Mouse (Mus musculus) embryonic facial prominence, embryonic 10.5 days (tissue): ENCODE data around the gene Srcap. TPM values are rescaled to one million over a fixed set of nuclear protein-coding genes. Genes with fewer than 3 reads are reported as not detected.
"Not testable (repeated sequence)": the region's sequence is repeated elsewhere in the genome, so short reads cannot be mapped to it uniquely, and the experiment has no call there.

ENCODE experiments used
- DNase-seq: peaks from one replicate; pipeline ENCODE4 v3.0.0-alpha.2; 2017; ENCODE audit warnings: low spot score
- H3K27ac ChIP-seq: fragments of 300-500 bp; sonication (generic); replicated peaks from 2 replicates; pipeline ENCODE4 v1.5.1; 2016; ENCODE audit warnings: mild to moderate bottlenecking
- H3K27me3 ChIP-seq: fragments of 300-500 bp; sonication (generic); replicated peaks from 2 replicates; pipeline ENCODE4 v1.6.1; 2016; ENCODE audit warnings: low read depth, mild to moderate bottlenecking; ENCODE audit not compliant: poor library complexity, severe bottlenecking
- H3K36me3 ChIP-seq: fragments of 300-500 bp; sonication (generic); replicated peaks from 2 replicates; pipeline ENCODE4 v1.6.1; 2016; ENCODE audit warnings: mild to moderate bottlenecking, moderate library complexity
- H3K4me1 ChIP-seq: fragments of 300-500 bp; sonication (generic); 2 replicates; pipeline ENCODE4 v1.6.1; 2016
- H3K4me3 ChIP-seq: fragments of 300-500 bp; sonication (generic); 2 replicates; pipeline ENCODE4 v1.5.1; 2016; ENCODE audit warnings: mild to moderate bottlenecking, moderate library complexity
- H3K9me3 ChIP-seq: fragments of 300-500 bp; sonication (generic); 2 replicates; pipeline ENCODE4 v1.6.1; 2016; ENCODE audit warnings: mild to moderate bottlenecking
- WGBS: fragments of 180-500 bp; shearing (Covaris S2); methylation state at CpG from one replicate; pipeline ENCODE4 v1.1.7; 2016; 5-methylcytosine and 5-hydroxymethylcytosine counted together
- polyA plus RNA-seq: library from polyadenylated mRNA; unstranded; fragments of >200 nt; fragmentation: Nextera tagmentation; extraction: Ambion mirVana; gene quantifications from 2 replicates; pipeline ENCODE4 v1.2.1, GENCODE M21; 2016

Gene Srcap
- polyA plus RNA-seq, 1 experiment from 2014 or later, result 55.8 TPM

DNA sequence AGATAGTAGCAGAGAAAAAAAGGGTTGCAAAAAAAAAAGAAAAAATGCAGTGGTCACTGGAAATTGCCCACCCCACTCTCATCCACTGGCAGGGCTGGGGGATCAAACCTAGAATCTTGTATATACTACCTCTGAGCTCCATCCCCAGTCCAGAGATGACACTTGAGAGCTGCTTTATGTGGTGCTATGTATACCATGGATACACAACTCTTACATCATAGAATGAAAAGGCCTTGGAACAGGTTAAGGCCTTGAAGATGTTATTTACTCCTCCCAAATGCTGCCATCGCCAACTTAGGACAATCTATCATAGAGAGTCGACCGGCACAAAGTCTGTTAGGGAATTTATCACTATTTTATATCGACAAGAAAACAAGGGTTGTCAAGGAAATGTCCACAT is 34.9 kb upstream of the Srcap start:
- 85% methylated on average over 4 of the region's 4 CpGs for WGBS
- peaks cover 63% of the 10 kb centered on the region for H3K36me3 ChIP-seq

DNA sequence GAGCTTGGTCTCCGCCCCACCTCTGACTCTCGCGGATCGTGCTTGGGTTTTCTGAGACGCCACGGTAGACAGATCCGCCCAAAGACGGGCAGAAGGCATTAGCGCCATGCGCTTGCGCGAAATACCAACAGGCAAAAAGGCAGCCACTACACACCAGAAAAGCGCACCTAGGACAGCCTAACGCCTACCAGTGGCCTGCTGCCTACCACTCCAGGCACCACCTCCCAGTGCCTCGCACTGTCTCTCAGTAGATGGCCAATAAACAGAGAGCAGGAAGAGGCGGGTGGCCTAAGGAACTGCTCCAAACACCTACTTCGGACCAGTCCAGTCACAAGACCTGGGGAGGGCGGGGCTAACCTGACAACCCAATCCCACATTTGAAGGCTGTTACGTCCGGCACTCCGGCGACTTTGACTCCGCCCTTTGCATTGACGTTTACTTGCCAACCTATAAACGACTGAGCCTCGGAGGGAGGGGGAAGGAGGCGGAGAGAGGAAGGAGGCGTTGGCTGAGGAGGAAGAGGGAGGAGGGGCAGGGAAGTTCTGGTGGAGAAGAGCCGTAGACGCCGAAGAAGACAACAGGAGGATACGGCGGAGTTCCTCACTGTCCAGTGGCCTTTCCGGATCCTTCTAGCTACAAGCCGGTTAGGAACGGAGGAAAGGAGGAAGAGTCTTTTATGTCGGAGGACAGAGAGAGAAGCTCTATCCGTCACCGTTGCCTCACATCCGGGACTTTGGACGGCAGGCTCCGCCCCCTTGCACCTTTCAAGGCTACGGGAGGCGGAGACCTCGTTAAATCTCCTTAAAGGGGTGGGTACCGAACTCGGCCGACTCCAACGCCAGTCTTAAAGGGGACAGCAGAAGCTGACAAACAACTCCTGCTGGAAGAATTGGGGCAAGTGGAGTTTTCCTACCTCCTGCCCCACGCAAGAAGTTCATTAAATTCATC is 33.8 kb upstream of the Srcap start:
- peak overlapping the region; percentile 94 for H3K27ac ChIP-seq
- peak overlapping the region; percentile 99 for H3K4me3 ChIP-seq
- under 1% methylated on average over 50 of the region's 50 CpGs for WGBS
- peaks cover 72% of the 10 kb centered on the region for H3K36me3 ChIP-seq
- peaks cover 34% of the 10 kb centered on the region for H3K4me1 ChIP-seq
- H3K27me3 ChIP-seq, result no peaks in the 10 kb centered on the region
- H3K9me3 ChIP-seq, result no peaks in the 10 kb centered on the region
- peak; percentile 98 for DNase-seq

More for the DNA sequence above, 34.9 kb upstream of the Srcap start:
- Histone ChIP-seq H3K4me1 (peaks cover 42% of the 10 kb centered on the region), H3K27me3 (no peaks in the 10 kb centered on the region), H3K27ac (no peak overlapping the region), H3K4me3 (peak overlapping the region; percentile 99), H3K9me3 (no peaks in the 10 kb centered on the region)
- DNase-seq, result no peak

DNA sequence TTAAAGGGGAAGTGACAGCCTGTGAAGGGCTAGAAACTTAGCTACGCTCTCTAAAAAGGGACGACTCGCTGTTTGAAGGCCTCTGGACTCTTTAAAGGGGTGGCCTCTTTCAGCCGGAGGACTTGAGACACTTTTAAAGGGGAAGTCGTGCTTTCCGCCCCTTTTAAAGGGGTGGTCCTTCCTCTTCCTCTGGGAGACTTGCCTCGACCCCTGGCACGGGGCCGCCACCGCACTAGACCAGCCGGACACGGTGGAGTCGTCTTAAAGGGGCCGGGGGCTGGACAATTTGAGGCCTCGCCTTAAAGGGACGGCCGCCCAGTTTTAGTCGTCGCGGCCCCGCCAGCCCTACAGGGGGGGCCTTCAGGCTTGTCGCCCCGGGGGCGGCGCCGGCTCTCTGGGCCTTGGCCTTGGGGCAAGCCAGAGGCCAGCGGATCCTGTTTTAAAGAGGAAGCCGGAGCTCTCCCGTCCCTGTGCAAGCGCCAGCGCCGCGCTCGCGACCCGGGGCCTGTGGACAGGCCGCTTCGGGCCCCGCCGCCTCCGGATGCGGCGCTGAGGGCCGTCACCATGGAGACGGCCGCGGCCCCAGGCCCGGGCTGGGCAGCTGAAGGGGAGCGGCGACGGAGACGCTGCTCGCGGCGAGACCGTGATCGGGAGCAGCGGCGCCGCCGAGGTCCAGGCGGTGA is 33.0 kb upstream of the Srcap start, which contains the start of gene Fbrs:
Gene Fbrs (plus strand): TSS at position 565 of the 683 bp plus-strand sequence.
- H3K4me3 ChIP-seq, result peak within 1 kb of the TSS; percentile 99
- H3K27me3 ChIP-seq, result no peaks in the 10 kb centered on the region
- peak within 1 kb of the TSS; percentile 94 for H3K27ac ChIP-seq
- H3K4me1 ChIP-seq, result peaks cover 34% of the 10 kb centered on the region
- H3K36me3 ChIP-seq, result peaks cover 72% of the 10 kb centered on the region
- no peaks in the 10 kb centered on the region for H3K9me3 ChIP-seq
- peak; percentile 94 for DNase-seq
- under 1% methylated on average over 62 of the region's 62 CpGs for WGBS

DNA sequence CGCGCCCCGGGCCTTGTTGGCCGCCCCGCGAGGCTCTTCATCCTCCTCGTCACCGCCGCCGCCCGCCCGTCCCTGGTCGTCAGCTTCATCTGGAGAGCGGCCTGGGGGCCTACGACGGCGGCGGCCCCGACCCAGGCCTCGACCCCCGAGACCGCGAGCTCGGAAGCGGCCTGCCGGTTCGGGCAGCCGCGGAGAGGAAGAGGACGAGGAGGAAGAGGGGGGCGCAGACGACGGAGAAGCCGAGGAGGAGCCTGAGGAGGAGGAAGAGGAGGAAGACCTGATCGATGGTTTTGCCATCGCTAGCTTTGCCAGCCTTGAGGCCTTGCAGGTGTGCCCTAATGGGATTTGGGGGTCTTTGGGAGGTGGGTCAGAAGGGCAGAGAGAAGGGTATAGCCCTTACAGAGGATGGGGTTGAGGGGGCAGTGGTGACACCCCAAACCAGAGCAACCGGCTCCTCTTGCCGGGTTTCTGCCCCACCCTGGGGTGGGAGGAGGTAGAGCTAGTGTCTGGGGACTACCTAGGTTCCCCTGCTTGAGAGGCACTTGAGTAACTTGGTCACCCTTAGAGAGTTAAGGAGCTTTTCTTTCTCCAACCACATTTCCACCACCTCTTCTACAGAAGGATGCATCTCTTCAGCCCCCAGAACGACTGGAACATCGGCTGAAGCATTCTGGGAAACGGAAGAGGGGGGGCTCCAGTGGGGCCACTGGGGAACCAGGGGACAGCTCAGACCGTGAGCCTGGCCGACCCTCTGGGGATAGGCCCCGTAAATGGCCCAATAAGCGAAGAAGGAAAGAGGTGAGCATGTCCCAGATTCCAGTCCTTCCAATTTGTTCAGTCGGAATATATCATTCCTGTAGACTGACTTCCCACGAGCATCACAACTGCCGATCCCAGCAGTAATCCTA is 32.2 kb upstream of the Srcap start:
- no peak for DNase-seq
- peaks cover 35% of the 10 kb centered on the region for H3K4me1 ChIP-seq
- WGBS, result 6% methylated on average over 48 of the region's 48 CpGs
- peaks cover 72% of the 10 kb centered on the region for H3K36me3 ChIP-seq
- H3K9me3 ChIP-seq, result no peaks in the 10 kb centered on the region
- H3K4me3 ChIP-seq, result peak overlapping the region; percentile 99
- peak overlapping the region; percentile 94 for H3K27ac ChIP-seq
- H3K27me3 ChIP-seq, result no peaks in the 10 kb centered on the region

DNA sequence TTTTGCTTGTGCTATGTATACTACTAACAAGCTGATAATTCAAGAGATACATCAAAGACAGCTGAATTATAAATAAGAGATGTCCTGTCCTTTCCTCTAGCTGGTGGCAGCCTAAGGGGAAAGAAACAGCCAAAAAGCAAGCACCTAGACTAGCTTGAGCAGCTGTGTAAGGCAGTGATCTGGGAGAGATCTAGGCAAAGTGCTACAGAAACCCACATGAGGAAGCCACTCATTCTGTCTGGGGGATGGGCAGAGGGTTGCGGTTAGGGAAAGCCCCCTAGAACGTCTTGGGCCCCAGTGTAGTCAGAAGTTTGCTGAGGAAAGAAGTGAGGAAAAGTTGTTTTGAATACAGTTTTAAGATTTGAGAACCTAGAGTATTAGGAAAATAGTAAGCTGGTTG is 31.5 kb upstream of the Srcap start:
- Histone ChIP-seq H3K9me3 (no peaks in the 10 kb centered on the region), H3K4me1 (peaks cover 36% of the 10 kb centered on the region), H3K27me3 (no peaks in the 10 kb centered on the region), H3K36me3 (peaks cover 72% of the 10 kb centered on the region), H3K27ac (no peak overlapping the region), H3K4me3 (peak overlapping the region; percentile 99)
- DNase-seq, result no peak
- 75% methylated on average over 2 of the region's 2 CpGs for WGBS

DNA sequence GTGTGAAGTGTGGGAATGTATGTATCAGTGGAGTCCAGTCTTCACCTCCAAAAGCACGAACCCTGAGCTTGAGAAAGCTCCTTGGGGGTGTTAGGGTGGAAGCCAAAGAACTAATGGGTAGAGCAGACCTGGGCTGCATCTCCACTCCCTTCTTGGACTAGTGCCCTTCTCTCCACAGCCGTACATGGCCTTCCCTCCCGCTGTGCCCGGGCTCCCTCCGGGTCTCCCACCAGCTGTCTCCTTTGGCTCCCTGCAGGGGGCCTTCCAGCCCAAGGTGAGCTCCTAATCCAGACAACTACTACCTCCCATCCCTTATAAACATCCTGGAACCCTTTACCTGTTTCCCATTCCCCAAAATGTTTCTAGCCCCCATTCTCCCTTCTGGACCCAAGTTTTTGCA is 26.4 kb upstream of the Srcap start:
- 87% methylated on average over 5 of the region's 5 CpGs for WGBS

DNA sequence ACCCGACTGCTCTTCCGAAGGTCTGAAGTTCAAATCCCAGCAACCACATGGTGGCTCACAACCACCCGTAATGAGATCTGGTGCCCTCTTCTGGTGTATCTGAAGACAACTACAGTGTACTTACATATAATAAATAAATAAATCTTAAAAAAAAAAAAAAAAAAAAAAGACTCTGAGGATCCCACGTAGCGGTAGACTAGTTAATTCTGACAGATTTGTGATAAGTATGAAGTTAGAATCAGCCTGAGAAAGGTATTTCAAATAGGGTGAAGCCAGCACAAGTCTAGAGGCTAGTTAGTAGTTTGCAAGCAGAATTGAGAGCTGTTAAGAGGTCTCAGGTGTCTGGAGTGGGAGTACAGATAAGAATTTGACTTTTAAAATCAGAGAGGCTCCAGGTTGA is 23.4 kb upstream of the Srcap start:
- 89% methylated on average over 5 of the region's 5 CpGs for WGBS
- H3K36me3 ChIP-seq, result peaks cover 93% of the 10 kb centered on the region
- H3K27me3 ChIP-seq, H3K27ac ChIP-seq, H3K9me3 ChIP-seq, H3K4me1 ChIP-seq, DNase-seq, H3K4me3 ChIP-seq: not testable (repeated sequence)

More for the DNA sequence above, 26.4 kb upstream of the Srcap start:
- no peak for DNase-seq
- 0 out of 2 replicates have a peak overlapping the region, but pooled peaks have one; percentile 2 for H3K4me3 ChIP-seq
- H3K27ac ChIP-seq, result no peak overlapping the region
- no peaks in the 10 kb centered on the region for H3K9me3 ChIP-seq
- H3K36me3 ChIP-seq, result peaks cover 98% of the 10 kb centered on the region
- no peaks in the 10 kb centered on the region for H3K27me3 ChIP-seq
- H3K4me1 ChIP-seq, result peaks cover 9% of the 10 kb centered on the region

DNA sequence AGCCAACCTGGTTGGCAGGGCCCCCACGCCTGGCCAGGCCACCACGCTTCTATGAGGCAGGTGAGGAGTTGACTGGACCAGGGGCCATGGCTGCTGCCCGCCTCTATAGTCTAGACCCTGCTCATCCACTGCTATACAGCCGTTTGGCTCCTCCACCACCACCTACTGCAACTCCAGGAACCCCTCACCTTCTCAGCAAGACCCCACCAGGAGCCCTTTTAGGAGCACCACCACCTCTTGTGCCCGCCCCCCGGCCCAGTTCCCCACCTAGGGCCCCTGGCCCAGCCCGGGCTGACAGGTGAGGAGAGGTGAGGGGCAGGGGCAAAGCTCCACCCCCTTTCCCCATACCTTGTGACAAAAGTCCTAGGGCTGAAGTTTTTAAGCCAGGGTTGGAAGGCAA is 21.8 kb upstream of the Srcap start:
- no peaks in the 10 kb centered on the region for H3K4me1 ChIP-seq
- H3K4me3 ChIP-seq, result no peak overlapping the region
- no peak for DNase-seq
- no peaks in the 10 kb centered on the region for H3K27me3 ChIP-seq
- WGBS, result 97% methylated on average over 7 of the region's 7 CpGs
- no peaks in the 10 kb centered on the region for H3K9me3 ChIP-seq
- H3K27ac ChIP-seq, result no peak overlapping the region
- H3K36me3 ChIP-seq, result peaks cover 77% of the 10 kb centered on the region

DNA sequence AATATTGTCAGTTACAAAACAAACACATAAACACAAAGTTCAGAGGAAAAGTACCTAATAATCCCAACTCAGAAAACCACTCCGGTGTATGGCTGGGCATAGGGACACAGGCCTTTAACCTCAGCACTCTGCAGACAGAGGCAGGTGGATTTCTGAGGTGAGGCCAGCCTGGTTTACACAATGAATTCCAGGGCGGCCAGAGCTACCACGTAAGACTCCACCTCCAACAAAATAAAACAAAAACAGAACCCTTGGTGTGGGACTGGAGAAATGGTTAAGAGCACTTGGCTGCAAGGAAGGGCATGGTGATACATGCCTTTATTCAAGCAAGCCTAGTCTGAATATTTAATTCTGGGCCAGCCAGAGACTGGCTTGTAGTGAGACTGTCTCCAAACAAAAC is 19.9 kb upstream of the Srcap start:
- Histone ChIP-seq H3K27ac (no peak overlapping the region), H3K4me1 (no peaks in the 10 kb centered on the region), H3K9me3 (no peaks in the 10 kb centered on the region), H3K27me3 (no peaks in the 10 kb centered on the region), H3K36me3 (peaks cover 58% of the 10 kb centered on the region), H3K4me3 (no peak overlapping the region)
- no peak for DNase-seq
- WGBS, result 93% methylated on average over 3 of the region's 3 CpGs

DNA sequence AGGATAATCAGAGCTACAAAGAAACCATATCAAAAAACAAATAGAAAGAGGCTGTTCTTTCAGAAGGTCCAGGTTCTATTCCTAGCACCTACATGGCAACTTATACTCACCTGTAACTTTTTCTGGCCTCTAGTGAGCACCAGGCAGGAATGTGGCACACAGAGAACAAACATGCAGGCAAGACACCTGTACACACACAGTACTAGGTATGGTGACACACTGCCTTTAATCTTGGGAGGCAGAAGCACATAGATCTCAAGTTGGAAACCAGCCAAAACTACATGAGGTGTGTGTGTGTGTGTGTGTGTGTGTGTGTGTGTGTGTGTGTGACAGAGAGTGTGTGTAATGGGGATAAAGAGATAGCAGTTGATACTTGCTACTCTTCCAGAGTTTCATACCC is 17.1 kb upstream of the Srcap start:
- no peak overlapping the region for H3K4me3 ChIP-seq
- no peaks in the 10 kb centered on the region for H3K4me1 ChIP-seq
- DNase-seq, result no peak
- peaks cover 32% of the 10 kb centered on the region for H3K36me3 ChIP-seq
- no peak overlapping the region for H3K27ac ChIP-seq
- no peaks in the 10 kb centered on the region for H3K9me3 ChIP-seq
- H3K27me3 ChIP-seq, result no peaks in the 10 kb centered on the region

DNA sequence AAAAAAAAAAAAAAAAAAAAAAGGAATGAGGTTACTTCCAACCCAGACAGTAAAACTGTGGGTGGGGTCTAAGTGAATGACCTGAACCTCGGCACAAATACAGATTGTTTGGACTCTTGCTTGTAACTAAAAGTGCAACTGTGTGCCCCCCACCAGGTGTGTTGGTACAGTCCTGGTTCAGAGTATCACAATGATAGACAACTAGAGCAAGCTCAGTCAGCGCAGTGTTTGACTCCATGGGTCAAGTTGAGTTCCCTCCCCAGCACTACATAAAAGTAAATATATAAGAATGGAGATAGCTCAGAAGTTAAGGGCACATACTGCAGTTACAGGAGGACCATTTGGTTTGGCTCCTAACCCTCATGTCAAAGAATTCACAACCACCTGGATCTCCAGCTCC is 14.4 kb upstream of the Srcap start:
- Histone ChIP-seq H3K4me1 (no peaks in the 10 kb centered on the region), H3K9me3 (no peaks in the 10 kb centered on the region), H3K27me3 (no peaks in the 10 kb centered on the region), H3K4me3 (no peak overlapping the region), H3K27ac (no peak overlapping the region), H3K36me3 (peaks cover 4% of the 10 kb centered on the region)
- WGBS, result 89% methylated on average over 2 of the region's 2 CpGs
- no peak for DNase-seq

DNA sequence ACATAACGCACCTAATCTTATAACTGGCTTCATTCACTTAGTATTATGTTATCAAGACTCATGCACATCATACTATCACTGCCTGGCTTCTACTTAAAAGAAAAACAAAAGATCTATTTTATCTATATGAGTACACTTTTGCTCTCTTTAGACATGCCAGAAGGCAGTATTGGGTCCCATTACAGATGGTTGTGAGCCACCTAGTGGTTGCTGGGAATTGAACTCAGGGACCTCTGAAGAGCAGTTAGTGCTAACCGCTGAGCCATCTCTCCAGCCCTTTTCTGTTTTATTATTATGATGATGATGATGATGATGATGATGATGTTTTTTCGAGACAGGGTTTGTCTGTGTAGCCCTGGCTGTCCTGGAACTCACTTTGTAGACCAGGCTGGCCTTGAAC is 13.4 kb upstream of the Srcap start:
- DNase-seq, result peak; percentile 26
- Histone ChIP-seq H3K36me3 (no peaks in the 10 kb centered on the region), H3K4me1 (no peaks in the 10 kb centered on the region), H3K4me3 (no peak overlapping the region), H3K9me3 (no peaks in the 10 kb centered on the region), H3K27me3 (no peaks in the 10 kb centered on the region), H3K27ac (no peak overlapping the region)
- 49% methylated on average over 3 of the region's 3 CpGs for WGBS
